Mouse (Mus musculus): ENCODE measurements around the gene Tubg2. TPM values are rescaled to one million over a fixed set of nuclear protein-coding genes. Genes with fewer than 3 reads are reported as not detected.

Tubg2 gene
- total RNA-seq, 1 experiment = 0.31 TPM

GRCm38 (mm10) chr11:101176933-101177773, 21.4 kb downstream of the Tubg2 start:
- no peak overlapping the region for H3K4me3 ChIP-seq (ENCODE audit: insufficient read depth in 1 of 2, low read depth in 1 of 2, low read length in 2 of 2, poor library complexity in 1 of 2, severe bottlenecking in 1 of 2)
- DNase-seq (ENCODE audit: low read depth, low spot score) = peak; percentile 33
- in situ Hi-C loops (cut with MboI; ENCODE audit: low sequenced_read_pairs in 2 of 2, unreplicated experiment in 2 of 2) = no loop called here

GRCm38 (mm10) chr11:101178061-101179058, 22.7 kb downstream of the Tubg2 start:
- in situ Hi-C loops (cut with MboI; ENCODE audit: low sequenced_read_pairs in 2 of 2, unreplicated experiment in 2 of 2) = no loop called here
- H3K36me3 ChIP-seq (ENCODE audit: control insufficient read depth, insufficient read depth, low read length, poor library complexity, severe bottlenecking) = no peaks in the 10 kb centered on the region
- no peak for TF ChIP-seq MAFK (IDR thresholded peaks at IDR 0.05; ENCODE audit: insufficient read depth, low read depth, low read length)
- no peak for TF ChIP-seq CHD2 (IDR thresholded peaks at IDR 0.05; ENCODE audit: low read depth, low read length)
- no peak for TF ChIP-seq ZC3H11A (IDR thresholded peaks at IDR 0.05; ENCODE audit: borderline replicate concordance, low read depth, low read length)
- no peak for TF ChIP-seq ZNF384 (IDR thresholded peaks at IDR 0.05; ENCODE audit: low read depth, low read length)
- no peak for TF ChIP-seq HCFC1 (IDR thresholded peaks at IDR 0.05; ENCODE audit: borderline replicate concordance, insufficient read depth, low read length)
- H3K4me3 ChIP-seq (ENCODE audit: insufficient read depth in 1 of 2, low read depth in 1 of 2, low read length in 2 of 2, poor library complexity in 1 of 2, severe bottlenecking in 1 of 2) = no peak overlapping the region
- no peak for DNase-seq (ENCODE audit: low read depth, low spot score)
- H3K9ac ChIP-seq (ENCODE audit: insufficient read depth, low read depth, low read length, poor library complexity, severe bottlenecking) = no peak overlapping the region
- H3K9me3 ChIP-seq (ENCODE audit: control insufficient read depth, insufficient read depth, low read depth, low read length) = no peaks in the 10 kb centered on the region
- H3K27ac ChIP-seq (ENCODE audit: insufficient read depth, low read depth, low read length, poor library complexity, severe bottlenecking) = no peak overlapping the region
- H3K4me1 ChIP-seq (ENCODE audit: control insufficient read depth in 2 of 2, insufficient read depth in 2 of 2, low read length in 2 of 2, poor library complexity in 1 of 2) = peaks cover 0 to 2% of the 10 kb centered on the region in 2 experiments; a peak in 1 of 4 replicates

More at GRCm38 (mm10) chr11:101176933-101177773, 21.4 kb downstream of the Tubg2 start:
- TF ChIP-seq CHD2 (IDR thresholded peaks at IDR 0.05; ENCODE audit: low read depth, low read length) (no peak), MAFK (IDR thresholded peaks at IDR 0.05; ENCODE audit: insufficient read depth, low read depth, low read length) (0 out of 2 replicates have a peak, but pooled peaks have one; percentile 18), ZNF384 (IDR thresholded peaks at IDR 0.05; ENCODE audit: low read depth, low read length) (no peak)
- no peak overlapping the region for H3K9ac ChIP-seq (ENCODE audit: insufficient read depth, low read depth, low read length, poor library complexity, severe bottlenecking)
- no peaks in the 10 kb centered on the region for H3K36me3 ChIP-seq (ENCODE audit: control insufficient read depth, insufficient read depth, low read length, poor library complexity, severe bottlenecking)
- H3K9me3 ChIP-seq (ENCODE audit: control insufficient read depth, insufficient read depth, low read depth, low read length) = no peaks in the 10 kb centered on the region
- H3K27ac ChIP-seq (ENCODE audit: insufficient read depth, low read depth, low read length, poor library complexity, severe bottlenecking) = no peak overlapping the region
- H3K4me1 ChIP-seq (ENCODE audit: control insufficient read depth in 2 of 2, insufficient read depth in 2 of 2, low read length in 2 of 2, poor library complexity in 1 of 2) = peaks cover 0 to 6% of the 10 kb centered on the region in 2 experiments; a peak in 1 of 4 replicates

GRCm38 (mm10) chr11:101179306-101179705, 23.6 kb downstream of the Tubg2 start:
- DNase-seq (ENCODE audit: low read depth, low spot score) = no peak
- Histone ChIP-seq H3K4me1 (ENCODE audit: control insufficient read depth in 2 of 2, insufficient read depth in 2 of 2, low read length in 2 of 2, poor library complexity in 1 of 2) (peaks cover 0 to 2% of the 10 kb centered on the region in 2 experiments; a peak in 1 of 4 replicates), H3K27ac (ENCODE audit: insufficient read depth, low read depth, low read length, poor library complexity, severe bottlenecking) (no peak overlapping the region), H3K36me3 (ENCODE audit: control insufficient read depth, insufficient read depth, low read length, poor library complexity, severe bottlenecking) (no peaks in the 10 kb centered on the region), H3K4me3 (ENCODE audit: insufficient read depth in 1 of 2, low read depth in 1 of 2, low read length in 2 of 2, poor library complexity in 1 of 2, severe bottlenecking in 1 of 2) (no peak overlapping the region), H3K9ac (ENCODE audit: insufficient read depth, low read depth, low read length, poor library complexity, severe bottlenecking) (no peak overlapping the region), H3K9me3 (ENCODE audit: control insufficient read depth, insufficient read depth, low read depth, low read length) (no peaks in the 10 kb centered on the region)
- TF ChIP-seq HCFC1 (IDR thresholded peaks at IDR 0.05; ENCODE audit: borderline replicate concordance, insufficient read depth, low read length) (no peak), ZNF384 (IDR thresholded peaks at IDR 0.05; ENCODE audit: low read depth, low read length) (no peak), ZC3H11A (IDR thresholded peaks at IDR 0.05; ENCODE audit: borderline replicate concordance, low read depth, low read length) (no peak), MAFK (IDR thresholded peaks at IDR 0.05; ENCODE audit: insufficient read depth, low read depth, low read length) (no peak), CHD2 (IDR thresholded peaks at IDR 0.05; ENCODE audit: low read depth, low read length) (no peak)
- in situ Hi-C loops (cut with MboI; ENCODE audit: low sequenced_read_pairs in 2 of 2, unreplicated experiment in 2 of 2) = no loop called here

- Histone ChIP-seq H3K36me3 (ENCODE audit: control insufficient read depth, insufficient read depth, low read length, poor library complexity, severe bottlenecking) (no peaks in the 10 kb centered on the region), H3K4me1 (ENCODE audit: control insufficient read depth in 2 of 2, insufficient read depth in 2 of 2, low read length in 2 of 2, poor library complexity in 1 of 2) (peaks cover 0 to 2% of the 10 kb centered on the region in 2 experiments; a peak in 1 of 4 replicates), H3K4me3 (ENCODE audit: insufficient read depth in 1 of 2, low read depth in 1 of 2, low read length in 2 of 2, poor library complexity in 1 of 2, severe bottlenecking in 1 of 2) (no peak overlapping the region), H3K27ac (ENCODE audit: insufficient read depth, low read depth, low read length, poor library complexity, severe bottlenecking) (no peak overlapping the region), H3K9ac (ENCODE audit: insufficient read depth, low read depth, low read length, poor library complexity, severe bottlenecking) (no peak overlapping the region), H3K9me3 (ENCODE audit: control insufficient read depth, insufficient read depth, low read depth, low read length) (no peaks in the 10 kb centered on the region)
- in situ Hi-C loops (cut with MboI; ENCODE audit: low sequenced_read_pairs in 2 of 2, unreplicated experiment in 2 of 2) = no loop called here
- no peak for DNase-seq (ENCODE audit: low read depth, low spot score)
- TF ChIP-seq HCFC1 (IDR thresholded peaks at IDR 0.05; ENCODE audit: borderline replicate concordance, insufficient read depth, low read length) = no peak
- TF ChIP-seq CHD2 (IDR thresholded peaks at IDR 0.05; ENCODE audit: low read depth, low read length) = no peak
- no peak for TF ChIP-seq ZC3H11A (IDR thresholded peaks at IDR 0.05; ENCODE audit: borderline replicate concordance, low read depth, low read length)
- no peak for TF ChIP-seq ZNF384 (IDR thresholded peaks at IDR 0.05; ENCODE audit: low read depth, low read length)
- TF ChIP-seq MAFK (IDR thresholded peaks at IDR 0.05; ENCODE audit: insufficient read depth, low read depth, low read length) = no peak
These were observed 24.6 kb downstream of the Tubg2 start for GRCm38 (mm10) chr11:101180261-101180660.

Data from ES-E14 (cell line).